Mouse (Mus musculus): Measurements from ENCODE around the gene Lrrc3. TPM values are rescaled to one million over a fixed set of nuclear protein-coding genes. Genes with fewer than 3 reads are reported as not detected.

The Lrrc3 gene
- total RNA-seq, 2 experiments from 2014 or later: 19.4 to 20.8 TPM

- DNase-seq (ENCODE audit: low spot score in 2 of 2): no peak
- intact Hi-C loops (cut with DNase I): no loop called here
Measured at GRCm38 (mm10) chr10:77880305-77880704, 22.0 kb downstream of the Lrrc3 start.

GRCm38 (mm10) chr10:77878985-77879384 is 23.4 kb downstream of the Lrrc3 start:
- intact Hi-C loops (cut with DNase I): loop anchor here (5.0 kb wide), 1 partner anchor 172 kb away; the partner anchor contains the start of gene Gm10272
- peak in 1 of 2 experiments; percentile 53 for DNase-seq (ENCODE audit: low spot score in 2 of 2)

- intact Hi-C loops (cut with DNase I): no loop called here
- DNase-seq (ENCODE audit: low spot score in 2 of 2): no peak
Measured at GRCm38 (mm10) chr10:77869651-77870050, 32.7 kb downstream of the Lrrc3 start.

- no peak for DNase-seq (ENCODE audit: low spot score in 2 of 2)
- intact Hi-C loops (cut with DNase I): no loop called here
Measured at GRCm38 (mm10) chr10:77867546-77867945, 34.8 kb downstream of the Lrrc3 start.

- intact Hi-C loops (cut with DNase I): no loop called here
- no peak for DNase-seq (ENCODE audit: low spot score in 2 of 2)
Measured at GRCm38 (mm10) chr10:77864762-77865143, 37.6 kb downstream of the Lrrc3 start.

- intact Hi-C loops (cut with DNase I): no loop called here
- DNase-seq (ENCODE audit: low spot score in 2 of 2): no peak
Measured at GRCm38 (mm10) chr10:77864067-77864761, 38.1 kb downstream of the Lrrc3 start.

- no peak for DNase-seq (ENCODE audit: low spot score in 2 of 2)
- intact Hi-C loops (cut with DNase I): no loop called here
Measured at GRCm38 (mm10) chr10:77861675-77862074, 40.7 kb downstream of the Lrrc3 start, which contains the start of gene Gm3285. Gene Gm3285 (plus strand): TSS chr10:77861975.

- intact Hi-C loops (cut with DNase I): no loop called here
- no peak for DNase-seq (ENCODE audit: low spot score in 2 of 2)
Measured at GRCm38 (mm10) chr10:77852559-77852958, 49.8 kb downstream of the Lrrc3 start, which contains the start of gene Gm10318. Gene Gm10318 (plus strand): TSS chr10:77852859.

Other genes with a start within 250 kb of the Lrrc3 start
- gene Tspear, start 216.0 kb downstream of the Lrrc3 start, total RNA-seq (2021): under 1 TPM in 1 of 2 experiments, not detected in 1; 0.15 TPM
- not detected for gene Gm19402, start 211.8 kb downstream of the Lrrc3 start, total RNA-seq (2021)
- gene Gm9508, start 205.3 kb downstream of the Lrrc3 start, total RNA-seq (2021): not detected
- not detected for gene Gm10272, start 195.9 kb downstream of the Lrrc3 start, total RNA-seq (2021)
- gene Gm10024, start 191.1 kb downstream of the Lrrc3 start, total RNA-seq (2021): not detected
- not detected for gene Gm10142, start 186.7 kb downstream of the Lrrc3 start, total RNA-seq (2021)
- not detected for gene Krtap12-1, start 181.9 kb downstream of the Lrrc3 start, total RNA-seq (2021)
- not detected for gene Gm10100, start 176.1 kb downstream of the Lrrc3 start, total RNA-seq (2021)
- not detected for gene Gm18596, start 159.9 kb downstream of the Lrrc3 start, total RNA-seq (2021)
- gene Gm9736, start 151.2 kb downstream of the Lrrc3 start, total RNA-seq (2021): not detected
- gene Gm3233, start 142.9 kb downstream of the Lrrc3 start, total RNA-seq (2021): not detected
- gene Gm3238, start 131.2 kb downstream of the Lrrc3 start, total RNA-seq (2021): not detected
- not detected for gene Gm7138, start 125.6 kb downstream of the Lrrc3 start, total RNA-seq (2021)
- not detected for gene Gm3250, start 120.0 kb downstream of the Lrrc3 start, total RNA-seq (2021)
- not detected for gene Gm7137, start 114.3 kb downstream of the Lrrc3 start, total RNA-seq (2021)
- gene Gm9639, start 107.5 kb downstream of the Lrrc3 start, total RNA-seq (2021): not detected
- not detected for gene Gm19668, start 103.4 kb downstream of the Lrrc3 start, total RNA-seq (2021)
- gene Gm9507, start 90.7 kb downstream of the Lrrc3 start, total RNA-seq (2021): not detected
- not detected for gene Gm2696, start 87.9 kb downstream of the Lrrc3 start, total RNA-seq (2021)
- gene Krtap10-4, start 75.4 kb downstream of the Lrrc3 start, total RNA-seq (2021): not detected
- not detected for gene Krtap10-10, start 66.6 kb downstream of the Lrrc3 start, total RNA-seq (2021)
- gene Gm36176, start 55.7 kb downstream of the Lrrc3 start, total RNA-seq (2021): not detected
- not detected for gene Gm10318, start 49.7 kb downstream of the Lrrc3 start, total RNA-seq (2021)
- not detected for gene Gm3285, start 40.6 kb downstream of the Lrrc3 start, total RNA-seq (2021)
- 10 to 100 TPM; 32.1 to 33.3 TPM for gene Trpm2, start 68.0 kb upstream of the Lrrc3 start, total RNA-seq (2021)
- gene 1810043G02Rik, start 76.0 kb upstream of the Lrrc3 start, total RNA-seq (2021): 10 to 100 TPM; 33.0 to 37.4 TPM
- 100 to 1,000 TPM; 117 to 120 TPM for gene Pfkl, start 107.5 kb upstream of the Lrrc3 start, total RNA-seq (2021)
- under 1 TPM in 1 of 2 experiments, not detected in 1; 0.33 TPM for gene Dnmt3l, start 139.4 kb upstream of the Lrrc3 start, total RNA-seq (2021)
- gene Aire, start 141.1 kb upstream of the Lrrc3 start, total RNA-seq (2021): under 1 TPM in 1 of 2 experiments, not detected in 1; 0.27 TPM
- gene Icosl, start 166.8 kb upstream of the Lrrc3 start, total RNA-seq (2021): 1 to 10 TPM; 1.4 to 1.9 TPM